Mouse (Mus musculus) stomach, embryonic 16.5 days (tissue): ENCODE measurements around the gene Pex11a. TPM values are rescaled to one million over a fixed set of nuclear protein-coding genes. Genes with fewer than 3 reads are reported as not detected.
"Not testable (repeated sequence)": the region's sequence is repeated elsewhere in the genome, so short reads cannot be mapped to it uniquely, and the experiment has no call there.

ENCODE experiments used
- ATAC-seq: fragments of 200-750 bp; cut with Nextera tagmentation; 2 replicates; pipeline ENCODE4 v1.8.0; 2017; ENCODE audit warnings: moderate number of reproducible peaks, moderate TSS enrichment; ENCODE audit not compliant: insufficient read depth, low FRiP score
- H3K27ac ChIP-seq: fragments of 300-500 bp; sonication (generic); 2 replicates; pipeline ENCODE4 v1.5.1; 2014; ENCODE audit warnings: low read length
- H3K27me3 ChIP-seq: fragments of 300-500 bp; sonication (generic); 2 replicates; pipeline ENCODE4 v1.6.1; 2014; ENCODE audit warnings: low read length, control low read depth, mixed read lengths; ENCODE audit not compliant: control insufficient read depth, insufficient read depth
- H3K36me3 ChIP-seq: fragments of 300-500 bp; sonication (generic); 2 replicates; pipeline ENCODE4 v1.6.1; 2014; ENCODE audit warnings: low read length; ENCODE audit not compliant: control insufficient read depth, insufficient read depth
- H3K4me1 ChIP-seq: fragments of 300-500 bp; sonication (generic); 2 replicates; pipeline ENCODE4 v1.6.1; 2014; ENCODE audit warnings: low read length, control low read depth, mixed read lengths; ENCODE audit not compliant: control insufficient read depth, insufficient read depth
- H3K4me2 ChIP-seq: fragments of 300-500 bp; sonication (generic); 2 replicates; pipeline ENCODE4 v1.6.1; 2014; ENCODE audit warnings: low read depth, low read length, mixed read lengths
- H3K4me3 ChIP-seq: fragments of 300-500 bp; sonication (generic); replicated peaks from 2 replicates; pipeline ENCODE4 v1.5.1; 2014; ENCODE audit warnings: mild to moderate bottlenecking, low read length
- H3K9ac ChIP-seq: fragments of 300-500 bp; sonication (generic); 2 replicates; pipeline ENCODE4 v1.6.1; 2014; ENCODE audit warnings: low read length
- H3K9me3 ChIP-seq: fragments of 300-500 bp; sonication (generic); replicated peaks from 2 replicates; pipeline ENCODE4 v1.6.1; 2016; ENCODE audit warnings: low read length, control low read depth; ENCODE audit not compliant: control insufficient read depth
- WGBS: fragments of 180-500 bp; shearing (Covaris S2); extraction: QIAGEN DNeasy Blood & Tissue Kit; methylation state at CpG from one replicate; pipeline ENCODE4 v1.1.7; 2014; 5-methylcytosine and 5-hydroxymethylcytosine counted together
- polyA plus RNA-seq: library from polyadenylated mRNA; unstranded; fragments of >200 nt; fragmentation: Nextera tagmentation; extraction: Ambion mirVana; gene quantifications from 2 replicates; pipeline ENCODE4 v1.2.1, GENCODE M21; 2015

Pex11a gene
- 11.5 and 11.9 TPM in 2 replicates for polyA plus RNA-seq

DNA sequence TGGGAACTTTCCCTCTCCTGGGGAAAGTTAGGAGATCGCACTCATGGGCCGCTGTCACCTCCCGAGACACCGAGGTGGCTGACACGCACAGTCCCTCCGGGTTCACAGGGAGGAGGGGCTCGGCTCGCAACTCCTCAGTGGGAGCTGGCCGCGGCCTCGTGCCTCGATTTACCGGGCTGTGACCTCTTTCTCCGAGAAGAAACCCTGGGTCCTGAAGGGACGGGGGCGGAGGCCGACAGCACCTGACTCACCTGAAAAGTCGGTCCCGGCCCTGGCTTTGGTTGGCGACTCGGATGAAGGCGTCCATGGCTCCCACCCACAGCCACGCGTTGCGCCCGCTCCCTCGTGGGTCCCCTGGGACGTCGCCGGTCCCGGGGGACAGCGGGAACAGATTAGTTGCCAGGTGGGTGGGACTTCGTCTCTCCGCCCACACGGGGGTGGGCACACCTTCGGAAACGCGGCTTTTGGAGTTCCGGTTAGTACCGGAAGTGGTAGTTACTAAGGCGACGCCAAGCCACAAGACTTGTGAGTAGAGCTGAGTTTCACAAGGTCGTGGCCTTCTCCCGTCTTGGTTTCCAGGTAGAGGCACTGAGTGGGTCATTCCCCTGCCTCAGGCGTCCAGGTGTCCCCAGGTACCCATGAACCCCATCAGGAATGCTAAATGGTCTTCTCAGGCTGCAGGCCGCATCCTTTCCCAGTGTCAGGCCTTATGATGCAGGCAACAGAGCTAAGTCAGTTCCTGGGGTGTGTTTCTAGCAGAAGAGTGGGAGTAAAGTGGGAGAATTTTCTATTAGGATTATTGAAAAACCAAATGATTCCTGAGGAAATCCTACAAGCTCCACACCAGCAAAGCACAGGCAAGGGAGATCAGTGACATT is at the start of gene Pex11a, which contains the start of gene Wdr93:
TSS of gene Pex11a (minus strand) at position 473 of the 878 bp plus-strand sequence.
TSS of gene Wdr93 (plus strand) at position 505 of the 878 bp plus-strand sequence.
- Histone ChIP-seq H3K27ac (no peak within 1 kb of the TSS), H3K9me3 (no peaks in the 10 kb centered on the region), H3K36me3 (no peaks in the 10 kb centered on the region), H3K4me1 (peaks cover 5% of the 10 kb centered on the region), H3K4me2 (peak within 1 kb of the TSS; percentile 95), H3K4me3 (peak within 1 kb of the TSS; percentile 83), H3K9ac (peak within 1 kb of the TSS; percentile 80), H3K27me3 (no peaks in the 10 kb centered on the region)
- 2% methylated on average over 46 of the region's 46 CpGs for WGBS
- peak; percentile 92 for ATAC-seq

DNA sequence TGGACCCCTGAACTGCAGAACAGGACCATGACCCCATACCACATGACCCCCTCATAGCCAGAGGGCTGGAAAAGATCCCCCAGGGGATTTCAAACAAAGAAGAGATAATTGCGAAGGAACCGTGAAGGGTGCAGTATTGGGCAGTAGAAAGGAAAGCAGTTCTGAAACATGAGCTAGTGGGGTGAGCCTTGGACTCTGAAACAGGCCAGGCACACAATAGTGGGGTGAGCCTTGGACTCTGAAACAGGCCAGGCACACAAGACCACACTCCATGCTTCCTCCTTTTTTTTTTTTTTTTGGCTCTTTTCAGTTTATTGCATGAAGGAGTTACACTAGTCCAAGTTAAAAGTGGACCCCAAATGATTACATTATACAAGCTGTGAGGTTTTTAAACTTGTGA is 46.9 kb upstream of the Pex11a start:
- H3K9me3 ChIP-seq, H3K4me1 ChIP-seq, ATAC-seq, H3K36me3 ChIP-seq, H3K9ac ChIP-seq, H3K4me3 ChIP-seq, H3K4me2 ChIP-seq, H3K27ac ChIP-seq: not testable (repeated sequence)
- WGBS = 29% methylated on average over 2 of the region's 2 CpGs
- peaks cover 42% of the 10 kb centered on the region for H3K27me3 ChIP-seq

DNA sequence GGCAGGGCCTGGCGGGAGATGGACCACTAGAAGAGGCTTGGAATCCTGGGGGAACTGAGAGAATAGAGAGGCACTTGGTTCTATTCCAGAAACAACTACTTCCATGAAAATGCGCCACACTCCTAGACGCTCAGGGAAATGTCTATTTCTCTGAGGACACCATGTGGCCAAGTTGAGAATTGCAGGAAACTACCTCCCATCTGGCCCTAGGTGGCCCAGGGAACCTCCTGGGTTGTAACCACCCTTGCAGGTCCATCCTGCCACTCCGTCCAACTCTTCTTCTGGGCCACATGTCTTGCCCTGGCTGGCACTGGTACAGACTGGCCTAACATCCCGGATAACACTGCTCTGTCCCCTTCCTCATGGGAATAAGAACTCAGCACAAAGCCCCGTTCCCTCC is 43.4 kb upstream of the Pex11a start:
- Histone ChIP-seq H3K9ac (no peak overlapping the region), H3K4me3 (no peak overlapping the region), H3K27me3 (peaks cover 7% of the 10 kb centered on the region), H3K4me1 (no peaks in the 10 kb centered on the region), H3K4me2 (no peak overlapping the region), H3K36me3 (no peaks in the 10 kb centered on the region), H3K27ac (no peak overlapping the region), H3K9me3 (no peaks in the 10 kb centered on the region)
- ATAC-seq = peak; percentile 62; the same call in 1 of the 2 replicates
- WGBS = 22% methylated on average over 6 of the region's 6 CpGs

DNA sequence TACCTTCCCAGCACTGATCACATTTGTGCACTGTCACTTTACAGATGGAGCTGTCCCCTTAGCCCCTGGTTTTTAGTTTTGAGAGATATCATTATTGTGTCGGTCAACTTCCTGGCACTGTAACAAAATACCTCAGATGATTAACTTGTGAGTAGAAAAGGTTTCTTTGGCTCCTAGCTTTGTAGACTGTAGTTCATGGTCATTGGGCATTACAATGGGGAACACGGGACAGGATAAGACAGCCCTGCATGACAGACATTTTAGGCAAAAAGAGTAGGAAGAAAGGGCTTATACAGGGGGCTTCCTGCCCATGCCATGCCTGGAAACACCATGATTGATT is 39.6 kb upstream of the Pex11a start:
- 87% methylated on average over 2 of the region's 2 CpGs for WGBS

DNA sequence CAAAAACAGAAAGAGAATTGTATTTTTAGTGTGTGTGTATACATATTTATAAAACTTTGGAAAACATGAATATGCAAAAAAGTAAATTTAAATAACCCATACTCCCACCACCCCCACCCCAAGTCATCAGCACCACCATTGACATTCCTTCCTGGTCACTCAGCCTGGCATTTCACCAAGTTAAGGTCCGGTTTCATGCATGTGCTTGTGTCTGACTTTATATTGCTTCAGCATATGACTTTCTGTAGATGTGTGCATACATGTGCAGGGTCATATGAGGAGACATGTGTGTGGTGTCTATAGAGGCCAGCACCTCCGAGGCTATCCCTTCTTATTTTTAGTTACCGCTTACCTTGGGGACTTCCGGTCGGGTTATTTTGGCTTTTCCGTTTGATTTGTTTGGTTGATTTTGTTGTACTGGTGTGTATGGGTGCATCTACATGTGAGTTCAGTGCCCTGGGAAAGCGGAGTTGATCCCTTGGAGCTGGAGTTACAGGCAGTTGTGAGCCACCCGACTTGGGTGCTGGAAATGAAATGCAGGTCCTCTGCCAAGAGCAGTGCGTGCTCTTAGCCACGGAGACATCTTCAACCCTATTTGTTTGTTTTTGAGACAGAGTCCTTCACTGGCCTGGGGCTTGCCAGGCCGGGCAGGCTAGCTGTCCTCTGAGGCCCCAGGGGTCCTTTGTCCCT is 39.0 kb upstream of the Pex11a start:
- no peak overlapping the region for H3K4me2 ChIP-seq
- no peak overlapping the region for H3K27ac ChIP-seq
- no peak overlapping the region for H3K9ac ChIP-seq
- 79% methylated on average over 11 of the region's 11 CpGs for WGBS
- ATAC-seq = no peak
- H3K4me3 ChIP-seq = no peak overlapping the region
- H3K9me3 ChIP-seq = no peaks in the 10 kb centered on the region
- H3K4me1 ChIP-seq = no peaks in the 10 kb centered on the region
- H3K36me3 ChIP-seq = no peaks in the 10 kb centered on the region
- no peaks in the 10 kb centered on the region for H3K27me3 ChIP-seq

More for the DNA sequence above, 39.6 kb upstream of the Pex11a start:
- Histone ChIP-seq H3K9me3 (no peaks in the 10 kb centered on the region), H3K4me1 (no peaks in the 10 kb centered on the region), H3K27me3 (no peaks in the 10 kb centered on the region), H3K4me3 (no peak overlapping the region), H3K36me3 (no peaks in the 10 kb centered on the region), H3K27ac (no peak overlapping the region), H3K4me2 (no peak overlapping the region), H3K9ac (no peak overlapping the region)
- ATAC-seq = no peak

DNA sequence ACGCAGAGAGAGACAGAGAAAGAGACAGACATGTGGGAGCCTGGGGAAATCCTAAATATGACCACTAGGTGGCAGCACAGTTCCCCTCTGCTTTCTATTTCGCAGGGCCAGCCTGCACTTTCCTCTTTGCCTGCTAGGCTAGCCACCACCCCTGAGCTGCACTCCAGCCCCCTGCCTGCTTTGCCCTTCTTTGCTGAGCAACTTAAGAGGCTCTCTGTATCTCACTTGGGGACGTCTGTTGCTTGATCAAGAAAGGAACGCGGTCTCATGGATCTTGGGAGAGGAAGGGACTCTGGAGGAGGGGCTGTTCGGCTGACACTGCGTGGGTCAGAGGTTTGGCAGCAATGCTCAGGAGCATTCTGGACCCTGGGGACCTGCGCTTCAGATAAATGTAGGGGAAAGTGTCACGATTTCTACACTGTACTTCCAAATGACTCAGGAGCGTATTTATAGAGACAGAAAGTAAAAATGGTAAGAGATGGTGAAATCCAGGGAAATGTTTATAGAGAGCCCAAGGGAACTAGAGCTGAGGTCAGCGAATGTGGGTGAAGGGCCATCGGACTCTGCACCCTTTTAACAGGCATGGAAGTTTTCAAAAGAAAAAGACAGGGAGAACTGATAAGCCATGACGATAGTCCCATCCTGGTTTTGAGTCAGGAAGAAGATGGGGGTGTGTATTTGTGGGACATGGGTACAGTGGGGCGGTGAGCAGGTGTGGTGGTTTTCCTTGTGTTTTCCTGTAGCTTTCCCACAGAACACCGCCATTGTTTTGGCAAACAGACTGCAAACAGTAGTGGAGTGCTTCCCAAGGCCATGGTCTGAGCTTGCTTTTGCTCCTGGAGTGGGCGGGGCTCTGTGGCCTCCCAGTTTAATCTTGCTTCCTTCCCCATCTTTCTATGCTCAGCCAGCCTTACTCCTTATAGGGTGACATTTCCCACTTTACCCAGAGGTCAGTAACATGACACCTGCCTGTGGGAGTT is 38.0 kb upstream of the Pex11a start:
- H3K4me1 ChIP-seq = no peaks in the 10 kb centered on the region
- no peaks in the 10 kb centered on the region for H3K27me3 ChIP-seq
- peak; percentile 70; the same call in 1 of the 2 replicates for ATAC-seq
- H3K9ac ChIP-seq = peak overlapping the region; percentile 71
- H3K9me3 ChIP-seq = no peaks in the 10 kb centered on the region
- H3K4me3 ChIP-seq = peak overlapping the region; percentile 39
- peak overlapping the region; percentile 62 for H3K4me2 ChIP-seq
- H3K27ac ChIP-seq = 0 out of 2 replicates have a peak overlapping the region, but pooled peaks have one; percentile 3
- WGBS = 23% methylated on average over 16 of the region's 16 CpGs
- no peaks in the 10 kb centered on the region for H3K36me3 ChIP-seq

DNA sequence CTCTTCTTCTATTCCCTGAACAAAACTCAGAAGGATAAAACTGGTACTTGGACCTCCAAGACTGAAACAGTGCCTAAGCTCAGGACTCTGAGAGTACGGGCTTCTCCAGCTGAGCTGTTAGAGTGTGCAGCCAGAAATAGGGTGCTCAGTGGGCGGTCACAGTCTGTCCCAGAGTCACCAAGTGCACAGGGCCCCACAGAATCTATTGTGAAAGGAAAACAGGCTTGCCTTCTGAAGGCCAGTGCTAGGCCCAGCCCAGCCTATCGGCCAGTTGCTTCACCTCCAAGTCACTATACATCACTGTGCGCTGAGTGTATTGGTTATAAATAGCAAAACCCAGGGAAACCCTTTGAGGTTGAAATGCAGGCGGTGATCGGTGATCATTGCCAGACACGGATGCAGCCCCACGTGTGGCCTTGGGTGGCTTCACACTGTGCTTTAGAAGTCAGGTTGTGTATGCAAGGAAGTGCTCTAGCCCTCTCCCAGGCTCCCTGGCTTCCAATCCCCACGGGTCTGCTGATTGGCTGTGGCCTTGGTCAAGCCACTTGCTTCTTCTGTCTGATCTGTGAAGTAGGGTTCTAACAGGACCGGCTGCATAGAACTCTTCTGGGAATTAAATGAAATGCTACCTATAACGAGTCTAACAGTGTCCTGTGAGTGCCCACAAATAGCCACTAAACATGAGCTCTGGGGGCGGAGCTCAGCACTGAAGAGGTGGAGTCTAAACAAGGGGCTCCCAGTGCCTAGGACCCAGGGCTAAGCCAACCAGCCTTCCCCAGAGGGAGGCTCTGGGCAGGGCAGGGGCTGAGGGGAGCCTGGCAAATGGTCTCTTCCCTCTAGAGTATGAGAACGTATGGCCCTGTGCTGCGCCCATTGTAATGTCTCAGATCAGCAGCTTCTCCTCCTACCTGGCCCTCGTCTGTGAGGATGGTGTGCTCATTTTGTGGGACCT is 28.9 kb upstream of the Pex11a start:
- H3K9me3 ChIP-seq = no peaks in the 10 kb centered on the region
- no peak for ATAC-seq
- 46% methylated on average over 15 of the region's 15 CpGs for WGBS

DNA sequence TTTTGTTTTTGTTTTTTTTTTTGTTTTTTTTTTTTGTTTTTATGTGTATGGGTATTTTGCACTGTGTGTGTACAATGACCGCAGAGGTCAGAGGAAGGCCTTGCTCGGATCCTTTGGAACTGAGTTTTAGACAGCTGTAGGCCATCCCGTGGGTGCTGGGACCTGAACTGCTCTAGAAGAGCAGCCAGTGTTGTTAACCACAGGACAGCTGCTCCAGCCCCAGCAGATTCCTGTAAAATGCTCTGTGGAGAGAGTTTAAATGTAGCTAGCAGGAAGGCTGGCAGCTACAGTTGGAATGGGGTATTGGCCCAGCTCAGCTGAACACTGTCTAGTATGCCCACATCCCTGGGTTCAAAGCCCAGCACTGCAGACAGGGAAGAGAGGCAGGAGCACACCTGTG is 26.7 kb upstream of the Pex11a start:
- Histone ChIP-seq H3K4me2 (no peak overlapping the region), H3K27ac (no peak overlapping the region), H3K9ac (no peak overlapping the region), H3K4me1 (no peaks in the 10 kb centered on the region), H3K4me3 (no peak overlapping the region), H3K27me3 (no peaks in the 10 kb centered on the region), H3K36me3 (no peaks in the 10 kb centered on the region), H3K9me3 (no peaks in the 10 kb centered on the region)
- WGBS = 74% methylated on average over 3 of the region's 3 CpGs
- no peak for ATAC-seq

More for the DNA sequence above, 28.9 kb upstream of the Pex11a start:
- Histone ChIP-seq H3K4me2 (no peak overlapping the region), H3K4me1 (no peaks in the 10 kb centered on the region), H3K27ac (no peak overlapping the region), H3K9ac (no peak overlapping the region), H3K27me3 (no peaks in the 10 kb centered on the region), H3K4me3 (no peak overlapping the region), H3K36me3 (no peaks in the 10 kb centered on the region)
